Mouse (Mus musculus) kidney, embryonic 15.5 days (tissue): ENCODE measurements around the gene Rab17. TPM values are rescaled to one million over a fixed set of nuclear protein-coding genes. Genes with fewer than 3 reads are reported as not detected.

Experiments
- ATAC-seq: fragments of 200-750 bp; cut with Nextera tagmentation; replicated peaks from 2 replicates; pipeline ENCODE4 v1.8.0; 2017; ENCODE audit warnings: moderate TSS enrichment; ENCODE audit not compliant: low FRiP score
- H3K27ac ChIP-seq: fragments of 300-500 bp; sonication (generic); 2 replicates; pipeline ENCODE4 v1.5.1; 2015; ENCODE audit warnings: mild to moderate bottlenecking, inconsistent platforms
- H3K27me3 ChIP-seq: fragments of 300-500 bp; sonication (generic); 2 replicates; pipeline ENCODE4 v1.6.1; 2015; ENCODE audit warnings: inconsistent platforms
- H3K36me3 ChIP-seq: fragments of 300-500 bp; sonication (generic); 2 replicates; pipeline ENCODE4 v1.6.1; 2015; ENCODE audit warnings: inconsistent platforms
- H3K4me1 ChIP-seq: fragments of 300-500 bp; sonication (generic); 2 replicates; pipeline ENCODE4 v1.6.1; 2015; ENCODE audit warnings: inconsistent platforms
- H3K4me2 ChIP-seq: fragments of 300-500 bp; sonication (generic); 2 replicates; pipeline ENCODE4 v1.6.1; 2015; ENCODE audit warnings: moderate library complexity, mild to moderate bottlenecking, inconsistent platforms
- H3K4me3 ChIP-seq: fragments of 300-500 bp; sonication (generic); replicated peaks from 2 replicates; pipeline ENCODE4 v1.5.1; 2015; ENCODE audit warnings: mild to moderate bottlenecking, inconsistent platforms
- H3K9ac ChIP-seq: fragments of 300-500 bp; sonication (generic); 2 replicates; pipeline ENCODE4 v1.6.1; 2015; ENCODE audit warnings: mild to moderate bottlenecking, inconsistent platforms
- H3K9me3 ChIP-seq: fragments of 300-500 bp; sonication (generic); replicated peaks from 2 replicates; pipeline ENCODE4 v1.6.1; 2016; ENCODE audit warnings: inconsistent platforms
- WGBS: fragments of 180-500 bp; shearing (Covaris S2); methylation state at CpG from one replicate; pipeline ENCODE4 v1.1.7; 2015; ENCODE audit warnings: mixed read lengths; 5-methylcytosine and 5-hydroxymethylcytosine counted together
- polyA plus RNA-seq: library from polyadenylated mRNA; unstranded; fragments of >200 nt; fragmentation: Nextera tagmentation; extraction: Ambion mirVana; gene quantifications from 2 replicates; pipeline ENCODE4 v1.2.1, GENCODE M21; 2015

Rab17 gene
- polyA plus RNA-seq, 1 experiment from 2014 or later, result 8.3 TPM

GRCm38 (mm10) chr1:90980638-90981330 lies 11.3 kb upstream of the Rab17 start:
- Histone ChIP-seq H3K4me1 (no peaks in the 10 kb centered on the region), H3K27me3 (no peaks in the 10 kb centered on the region), H3K9me3 (no peaks in the 10 kb centered on the region), H3K4me2 (no peak overlapping the region), H3K9ac (no peak overlapping the region), H3K4me3 (no peak overlapping the region), H3K36me3 (no peaks in the 10 kb centered on the region), H3K27ac (no peak overlapping the region)
- no peak for ATAC-seq
- 60% methylated on average over 10 of the region's 10 CpGs for WGBS

GRCm38 (mm10) chr1:90975960-90976359 lies 6.5 kb upstream of the Rab17 start:
- Histone ChIP-seq H3K27me3 (peaks cover 14% of the 10 kb centered on the region), H3K9me3 (no peaks in the 10 kb centered on the region), H3K27ac (no peak overlapping the region), H3K4me3 (no peak overlapping the region), H3K36me3 (no peaks in the 10 kb centered on the region), H3K4me1 (peaks cover 31% of the 10 kb centered on the region), H3K4me2 (no peak overlapping the region), H3K9ac (no peak overlapping the region)
- WGBS, result 93% methylated on average over 4 of the region's 4 CpGs
- ATAC-seq, result no peak

- no peak overlapping the region for H3K4me3 ChIP-seq
- ATAC-seq, result 0 out of 2 replicates have a peak, but pooled peaks have one; percentile 46
- H3K4me2 ChIP-seq, result no peak overlapping the region; the same call in 1 of the 2 replicates
- no peak overlapping the region for H3K9ac ChIP-seq
- peaks cover 14% of the 10 kb centered on the region for H3K27me3 ChIP-seq
- H3K9me3 ChIP-seq, result no peaks in the 10 kb centered on the region
- no peaks in the 10 kb centered on the region for H3K36me3 ChIP-seq
- H3K27ac ChIP-seq, result no peak overlapping the region
- WGBS, result 31% methylated on average over 12 of the region's 12 CpGs
- H3K4me1 ChIP-seq, result peaks cover 31% of the 10 kb centered on the region
Observed at GRCm38 (mm10) chr1:90974906-90975649, 5.6 kb upstream of the Rab17 start.

GRCm38 (mm10) chr1:90973574-90973911 lies 4.1 kb upstream of the Rab17 start:
- Histone ChIP-seq H3K9ac (no peak overlapping the region), H3K36me3 (no peaks in the 10 kb centered on the region), H3K4me2 (no peak overlapping the region), H3K4me3 (no peak overlapping the region), H3K27ac (no peak overlapping the region), H3K27me3 (peaks cover 14% of the 10 kb centered on the region), H3K4me1 (peaks cover 42% of the 10 kb centered on the region), H3K9me3 (no peaks in the 10 kb centered on the region)
- 86% methylated on average over 2 of the region's 2 CpGs for WGBS
- ATAC-seq, result peak; percentile 52

GRCm38 (mm10) chr1:90972911-90973573 lies 3.6 kb upstream of the Rab17 start:
- WGBS, result 29% methylated on average over 9 of the region's 9 CpGs
- Histone ChIP-seq H3K4me2 (no peak overlapping the region), H3K4me3 (no peak overlapping the region), H3K4me1 (peaks cover 42% of the 10 kb centered on the region), H3K27ac (no peak overlapping the region), H3K27me3 (peaks cover 14% of the 10 kb centered on the region), H3K36me3 (no peaks in the 10 kb centered on the region), H3K9me3 (no peaks in the 10 kb centered on the region), H3K9ac (no peak overlapping the region)
- ATAC-seq, result peak; percentile 82

GRCm38 (mm10) chr1:90969881-90970390 lies 475 bp upstream of the Rab17 start:
- H3K4me2 ChIP-seq, result peak overlapping the region; percentile 44; the same call in 1 of the 2 replicates
- no peak for ATAC-seq
- 71% methylated on average over 10 of the region's 10 CpGs for WGBS

GRCm38 (mm10) chr1:90968649-90969048 lies 812 bp downstream of the Rab17 start:
- H3K27me3 ChIP-seq, result peaks cover 14% of the 10 kb centered on the region
- H3K4me3 ChIP-seq, result no peak overlapping the region
- no peak for ATAC-seq
- no peaks in the 10 kb centered on the region for H3K9me3 ChIP-seq
- WGBS, result 80% methylated on average over 4 of the region's 4 CpGs
- H3K36me3 ChIP-seq, result no peaks in the 10 kb centered on the region
- H3K27ac ChIP-seq, result peak overlapping the region; percentile 80; the same call in 1 of the 2 replicates
- peaks cover 29% of the 10 kb centered on the region for H3K4me1 ChIP-seq
- no peak overlapping the region for H3K9ac ChIP-seq
- peak overlapping the region; percentile 44 for H3K4me2 ChIP-seq

More at GRCm38 (mm10) chr1:90969881-90970390, 475 bp upstream of the Rab17 start:
- Histone ChIP-seq H3K36me3 (no peaks in the 10 kb centered on the region), H3K9me3 (no peaks in the 10 kb centered on the region), H3K27me3 (peaks cover 14% of the 10 kb centered on the region), H3K4me1 (peaks cover 42% of the 10 kb centered on the region), H3K27ac (peak overlapping the region; percentile 80), H3K4me3 (no peak overlapping the region), H3K9ac (no peak overlapping the region)

- Histone ChIP-seq H3K36me3 (no peaks in the 10 kb centered on the region), H3K27me3 (peaks cover 10% of the 10 kb centered on the region), H3K9me3 (no peaks in the 10 kb centered on the region), H3K27ac (no peak overlapping the region), H3K4me3 (no peak overlapping the region), H3K4me1 (peaks cover 32% of the 10 kb centered on the region), H3K9ac (no peak overlapping the region), H3K4me2 (no peak overlapping the region)
- ATAC-seq, result no peak
- WGBS, result 75% methylated on average over 7 of the region's 7 CpGs
Observed at GRCm38 (mm10) chr1:90967583-90967982, 1.9 kb downstream of the Rab17 start.

GRCm38 (mm10) chr1:90962994-90963393 lies 6.5 kb downstream of the Rab17 start:
- 17% methylated on average over 3 of the region's 3 CpGs for WGBS
- H3K4me2 ChIP-seq, result no peak overlapping the region
- H3K36me3 ChIP-seq, result no peaks in the 10 kb centered on the region
- H3K4me3 ChIP-seq, result no peak overlapping the region
- peak overlapping the region; percentile 87 for H3K27ac ChIP-seq
- no peaks in the 10 kb centered on the region for H3K9me3 ChIP-seq
- ATAC-seq, result peak; percentile 74
- H3K4me1 ChIP-seq, result peaks cover 17% of the 10 kb centered on the region
- no peak overlapping the region for H3K9ac ChIP-seq
- H3K27me3 ChIP-seq, result peaks cover 11% of the 10 kb centered on the region

- Histone ChIP-seq H3K4me2 (no peak overlapping the region), H3K4me3 (no peak overlapping the region), H3K9me3 (no peaks in the 10 kb centered on the region), H3K27me3 (peaks cover 13% of the 10 kb centered on the region), H3K36me3 (no peaks in the 10 kb centered on the region), H3K9ac (no peak overlapping the region), H3K4me1 (peaks cover 13% of the 10 kb centered on the region), H3K27ac (peak overlapping the region; percentile 87)
- peak; percentile 64 for ATAC-seq
- WGBS, result 40% methylated on average over 4 of the region's 4 CpGs
Observed at GRCm38 (mm10) chr1:90962526-90962925, 6.9 kb downstream of the Rab17 start.

GRCm38 (mm10) chr1:90956245-90957096 lies 13.0 kb downstream of the Rab17 start:
- Histone ChIP-seq H3K4me3 (no peak overlapping the region), H3K9ac (no peak overlapping the region), H3K27ac (no peak overlapping the region), H3K4me2 (no peak overlapping the region), H3K27me3 (peaks cover 10% of the 10 kb centered on the region), H3K9me3 (no peaks in the 10 kb centered on the region), H3K36me3 (no peaks in the 10 kb centered on the region), H3K4me1 (no peaks in the 10 kb centered on the region)
- 30% methylated on average over 7 of the region's 7 CpGs for WGBS
- ATAC-seq, result peak; percentile 70
